Mouse (Mus musculus) layer of hippocampus, postnatal 14 days (tissue): Measurements from ENCODE around the gene Amt. TPM values are rescaled to one million over a fixed set of nuclear protein-coding genes. Genes with fewer than 3 reads are reported as not detected.

ENCODE experiments used
- DNase-seq, 2 experiments: peaks; one replicate each; pipeline ENCODE4 v3.0.0; 2021 to 2022; ENCODE audit warnings: low spot score in 2 of 2, mixed read lengths in 1 of 2
- total RNA-seq, 2 experiments: library from RNA; stranded (reverse); gene quantifications; 2 replicates each; pipeline ENCODE4 v1.2.3; 2021

Amt gene
- total RNA-seq, 2 experiments from 2014 or later, result 27.1 to 27.9 TPM

- DNase-seq, result no peak
Measured at GRCm38 (mm10) chr9:108338551-108338885, 41.9 kb downstream of the Amt start.

DNA sequence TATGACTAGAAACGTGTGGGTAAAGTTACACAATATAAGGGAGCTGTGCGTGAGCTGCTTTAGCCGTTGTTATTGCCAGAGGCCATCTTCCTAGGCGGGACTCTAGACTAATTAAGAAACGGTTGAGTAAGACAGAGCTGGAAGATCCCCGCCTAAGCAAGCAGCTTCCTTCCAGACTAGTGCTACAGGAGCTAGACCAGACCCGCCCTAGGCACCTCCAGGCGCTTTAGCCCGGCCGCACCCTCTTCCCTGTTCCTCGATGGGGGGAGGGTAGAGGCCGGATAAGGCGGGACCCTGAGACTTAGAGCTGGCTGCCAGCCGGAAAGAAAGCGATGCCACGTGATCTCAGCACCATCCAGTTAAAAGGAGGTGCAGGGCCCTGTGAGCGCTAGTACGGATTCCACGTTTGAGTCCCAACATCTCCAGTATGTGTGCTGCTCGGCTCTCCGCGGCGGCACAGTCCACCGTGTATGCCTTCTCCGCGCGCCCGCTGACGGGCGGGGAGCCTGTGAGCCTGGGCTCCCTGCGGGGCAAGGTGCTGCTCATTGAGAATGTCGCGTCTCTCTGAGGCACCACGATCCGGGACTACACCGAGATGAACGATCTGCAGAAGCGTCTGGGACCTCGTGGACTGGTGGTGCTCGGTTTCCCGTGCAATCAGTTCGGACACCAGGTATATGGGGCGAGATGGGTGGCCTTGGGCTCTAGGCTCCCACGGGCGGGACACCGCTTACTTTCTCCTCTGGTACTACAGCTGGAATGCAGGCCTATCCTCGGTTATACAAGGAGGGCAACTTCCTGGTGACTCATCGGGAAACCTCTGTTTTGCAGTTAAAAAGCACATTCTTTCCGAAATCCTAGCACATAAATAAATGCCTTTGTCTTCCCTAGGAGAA is 42.5 kb downstream of the Amt start, which contains the start of gene Gpx1:
Gpx1 (plus strand) TSS at position 18 of the 896 bp plus-strand sequence.
- DNase-seq, result peak; percentile 76 to 82

- no peak for DNase-seq
Measured at GRCm38 (mm10) chr9:108339886-108340257, 43.2 kb downstream of the Amt start.

GRCm38 (mm10) chr9:108340258-108341138 is 43.8 kb downstream of the Amt start:
- no peak for DNase-seq

GRCm38 (mm10) chr9:108341139-108341475 is 44.5 kb downstream of the Amt start:
- no peak for DNase-seq

DNA sequence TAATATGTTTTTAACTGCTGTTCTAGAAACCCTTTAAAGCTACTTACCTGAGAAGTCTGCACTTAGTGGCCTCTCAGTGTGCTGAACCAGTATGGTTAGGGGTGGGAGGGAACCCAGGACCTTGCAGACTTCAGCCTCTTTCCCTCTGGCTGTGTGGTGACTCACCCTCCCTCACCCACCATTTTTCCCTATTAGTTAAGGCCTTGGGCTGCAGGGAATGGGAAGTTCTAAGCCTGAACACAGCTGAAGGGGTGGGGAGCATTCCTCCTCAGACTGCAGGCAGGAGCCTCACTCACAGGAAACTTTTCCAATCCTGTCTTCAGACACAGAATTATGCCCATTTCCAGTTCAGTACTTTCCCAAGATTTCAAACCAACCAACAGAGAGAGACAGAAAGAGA is 45.1 kb downstream of the Amt start:
- DNase-seq, result no peak

GRCm38 (mm10) chr9:108342301-108342831 is 45.7 kb downstream of the Amt start:
- DNase-seq, result no peak

GRCm38 (mm10) chr9:108343331-108343730 is 46.7 kb downstream of the Amt start:
- no peak for DNase-seq

GRCm38 (mm10) chr9:108343835-108344234 is 47.2 kb downstream of the Amt start:
- DNase-seq, result no peak

GRCm38 (mm10) chr9:108344471-108344870 is 47.8 kb downstream of the Amt start:
- no peak for DNase-seq

DNA sequence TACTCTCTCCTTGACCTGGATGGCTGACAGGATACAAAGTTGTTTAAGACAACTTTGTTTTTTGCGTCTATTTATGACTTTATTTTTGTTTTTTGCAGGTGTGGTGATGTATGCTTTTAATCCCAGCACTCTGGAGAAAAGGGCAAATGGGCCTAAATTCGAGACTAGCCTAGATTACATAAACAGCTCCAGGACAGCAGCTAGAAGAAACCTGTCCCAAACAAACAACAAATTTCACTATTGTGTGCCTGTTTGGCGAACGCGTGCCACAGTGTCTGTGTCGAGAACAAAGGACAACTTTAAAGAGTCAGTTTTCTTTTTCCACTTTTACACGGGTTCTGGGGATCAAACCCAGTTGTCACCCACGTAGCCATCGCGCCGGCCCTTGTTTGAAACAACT is 50.4 kb downstream of the Amt start:
- DNase-seq, result no peak

DNA sequence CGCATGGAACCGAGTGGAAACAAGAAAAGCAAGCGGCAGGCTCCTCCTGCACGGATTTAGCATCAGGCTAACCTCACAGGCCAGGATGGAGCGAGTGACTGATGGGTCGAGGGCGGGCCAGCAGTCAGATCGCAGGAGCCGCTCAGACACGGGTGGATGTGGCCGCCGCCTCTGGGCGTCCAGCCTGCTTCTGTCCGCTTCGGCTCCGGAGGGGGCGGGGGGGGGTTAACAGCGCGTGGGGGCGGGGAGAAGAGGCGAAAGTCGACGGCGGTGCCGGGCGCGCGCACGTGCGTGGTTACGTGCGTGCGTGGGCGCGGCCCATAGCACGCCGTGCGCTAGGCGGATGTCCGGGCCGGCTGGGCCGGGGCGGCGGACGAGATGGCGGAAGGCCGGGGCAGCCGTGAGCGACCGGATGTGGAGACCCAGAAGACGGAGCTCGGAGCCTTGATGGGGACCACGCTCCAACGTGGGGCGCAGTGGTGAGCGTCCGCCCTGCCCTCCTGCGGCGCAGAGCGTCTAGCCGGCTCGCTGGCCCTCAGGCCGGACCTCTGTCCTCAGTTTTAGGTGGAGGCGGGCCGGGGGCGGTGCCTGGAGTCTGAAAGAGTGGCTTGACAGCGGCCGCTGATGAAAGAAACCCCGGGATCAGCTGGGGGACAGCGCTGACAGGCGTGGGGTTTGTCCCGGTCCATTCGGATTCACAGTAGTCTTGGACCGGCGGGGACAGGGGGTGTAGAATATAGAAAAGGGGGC is 51.1 kb downstream of the Amt start, which contains the start of gene Usp4:
Usp4 (plus strand) TSS at position 314 of the 750 bp plus-strand sequence.
- DNase-seq, result peak; percentile 80 to 83

GRCm38 (mm10) chr9:108348290-108348680 is 51.6 kb downstream of the Amt start:
- DNase-seq, result no peak

DNA sequence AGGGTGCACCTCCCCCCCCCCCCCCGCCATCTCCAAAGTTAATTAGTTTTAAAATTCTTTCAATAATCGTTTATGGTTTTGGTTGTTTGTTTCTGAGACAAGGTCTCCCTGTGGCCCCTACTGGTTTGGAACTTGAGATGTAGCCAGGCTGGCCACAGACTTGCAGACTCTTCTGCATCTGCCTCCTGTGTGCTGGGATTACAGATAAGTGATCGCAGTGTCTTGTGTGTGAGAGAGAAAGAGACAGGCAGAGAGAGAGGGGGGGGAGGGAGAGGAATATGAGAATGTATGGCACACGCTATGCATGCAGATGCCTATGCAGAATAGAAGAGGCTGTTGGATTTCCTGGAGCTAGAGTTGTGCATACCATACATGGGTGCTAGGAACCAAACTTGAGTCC is 53.1 kb downstream of the Amt start:
- DNase-seq, result no peak

Other genes with a start within 250 kb of the Amt start
- 10 to 100 TPM; 14.7 to 17.5 TPM for gene Gmppb, start 247.6 kb upstream of the Amt start, total RNA-seq
- 1 to 10 TPM; 2.2 to 2.8 TPM for gene Amigo3, start 243.7 kb upstream of the Amt start, total RNA-seq
- gene Mst1, start 216.4 kb upstream of the Amt start, total RNA-seq, result not detected
- gene Rnf123, start 213.5 kb upstream of the Amt start, total RNA-seq, result 10 to 100 TPM; 84.9 to 86.8 TPM
- 10 to 100 TPM; 39.4 to 42.8 TPM for gene Apeh, start 202.2 kb upstream of the Amt start, total RNA-seq
- 100 to 1,000 TPM; 203 to 219 TPM for gene Bsn, start 106.5 kb upstream of the Amt start, total RNA-seq
- 100 to 1,000 TPM; 119 to 120 TPM for gene Dag1, start 32.9 kb upstream of the Amt start, total RNA-seq
- gene Nicn1, start 6.4 kb upstream of the Amt start, total RNA-seq, result 10 to 100 TPM; 85.7 to 86.1 TPM
- 100 to 1,000 TPM; 189 to 198 TPM for gene Rhoa, start 9.3 kb downstream of the Amt start, total RNA-seq
- 10 to 100 TPM; 45.3 to 46.8 TPM for gene Tcta, start 9.3 kb downstream of the Amt start, total RNA-seq
- gene Gpx1, start 42.0 kb downstream of the Amt start, total RNA-seq, result 10 to 100 TPM; 67.3 to 68.7 TPM
- gene Usp4, start 51.0 kb downstream of the Amt start, total RNA-seq, result 100 to 1,000 TPM; 111 to 121 TPM
- 1 to 10 TPM in 1 of 2 experiments, under 1 TPM in 1; 0.86 to 1.2 TPM for gene 1700102P08Rik, start 96.0 kb downstream of the Amt start, total RNA-seq
- gene Ccdc36, start 131.6 kb downstream of the Amt start, total RNA-seq, result under 1 TPM in 1 of 2 experiments, not detected in 1; 0.14 TPM
- not detected for gene BC048562, start 139.6 kb downstream of the Amt start, total RNA-seq
- 10 to 100 TPM; 37.0 to 37.8 TPM for gene Ccdc71, start 163.7 kb downstream of the Amt start, total RNA-seq
- gene Klhdc8b, start 164.7 kb downstream of the Amt start, total RNA-seq, result 10 to 100 TPM; 17.5 to 18.4 TPM
- 10 to 100 TPM; 34.8 to 39.8 TPM for gene Lamb2, start 182.9 kb downstream of the Amt start, total RNA-seq
- 100 to 1,000 TPM; 123 to 128 TPM for gene Usp19, start 193.7 kb downstream of the Amt start, total RNA-seq
- gene Qars, start 210.9 kb downstream of the Amt start, total RNA-seq, result 10 to 100 TPM; 77.4 to 91.5 TPM
- gene Qrich1, start 220.0 kb downstream of the Amt start, total RNA-seq, result 100 to 1,000 TPM; 123 to 130 TPM